Mouse (Mus musculus): ENCODE measurements at regions not wholly inside any gene's neighbourhood (a gene's known extent, or its start where the extent isn't known, plus 50 kb on each side); places are given as distances from the start of the nearest gene placed in this dataset.

- 55% methylated on average over 7 of the region's 7 CpGs for WGBS
- no peaks in the 10 kb centered on the region for H3K36me3 ChIP-seq
- H3K4me1 ChIP-seq (replicated peaks): peaks cover 6% of the 10 kb centered on the region; the same call in 1 of the 2 replicates
- H3K4me3 ChIP-seq: no peak overlapping the region
- ATAC-seq (ENCODE audit: low FRiP score, low read depth): peak; percentile 54
- no peak overlapping the region for H3K27ac ChIP-seq (replicated peaks)
- no peaks in the 10 kb centered on the region for H3K9me3 ChIP-seq
- 0 out of 2 replicates have a peak overlapping the region, but pooled peaks have one; percentile 3 for H3K4me2 ChIP-seq
- H3K9ac ChIP-seq: no peak overlapping the region
- no peaks in the 10 kb centered on the region for H3K27me3 ChIP-seq
These were observed 52.3 kb downstream of the Tnp1 start for GRCm38 (mm10) chr1:72963449-72963848.

GRCm38 (mm10) chr1:72960241-72960653, 55.5 kb downstream of the Tnp1 start:
- Histone ChIP-seq H3K4me3 (no peak overlapping the region), H3K36me3 (no peaks in the 10 kb centered on the region), H3K27me3 (no peaks in the 10 kb centered on the region), H3K4me2 (no peak overlapping the region), H3K27ac (replicated peaks) (no peak overlapping the region), H3K4me1 (replicated peaks) (peaks cover 6% of the 10 kb centered on the region; the same call in 1 of the 2 replicates), H3K9me3 (no peaks in the 10 kb centered on the region), H3K9ac (no peak overlapping the region)
- WGBS: 16% methylated on average over 4 of the region's 4 CpGs
- ATAC-seq (ENCODE audit: low FRiP score, low read depth): no peak

GRCm38 (mm10) chr1:72955387-72955786, 60.3 kb downstream of the Tnp1 start:
- no peak overlapping the region for H3K27ac ChIP-seq (replicated peaks)
- no peak overlapping the region for H3K4me2 ChIP-seq
- WGBS: 84% methylated on average over 2 of the region's 2 CpGs
- H3K36me3 ChIP-seq: no peaks in the 10 kb centered on the region
- no peak for ATAC-seq (ENCODE audit: low FRiP score, low read depth)
- no peaks in the 10 kb centered on the region for H3K4me1 ChIP-seq (replicated peaks)
- H3K4me3 ChIP-seq: no peak overlapping the region
- no peaks in the 10 kb centered on the region for H3K27me3 ChIP-seq
- H3K9me3 ChIP-seq: no peaks in the 10 kb centered on the region
- H3K9ac ChIP-seq: no peak overlapping the region

- Histone ChIP-seq H3K27me3 (no peaks in the 10 kb centered on the region), H3K9ac (no peak overlapping the region), H3K9me3 (no peaks in the 10 kb centered on the region), H3K4me1 (replicated peaks) (no peaks in the 10 kb centered on the region), H3K27ac (replicated peaks) (no peak overlapping the region), H3K4me2 (no peak overlapping the region), H3K4me3 (no peak overlapping the region), H3K36me3 (no peaks in the 10 kb centered on the region)
- WGBS: 56% methylated on average over 6 of the region's 6 CpGs
- ATAC-seq (ENCODE audit: low FRiP score, low read depth): no peak
These were observed 62.8 kb downstream of the Tnp1 start for GRCm38 (mm10) chr1:72952896-72953295.

GRCm38 (mm10) chr1:72951802-72952201, 63.9 kb downstream of the Tnp1 start:
- Histone ChIP-seq H3K4me3 (no peak overlapping the region), H3K36me3 (no peaks in the 10 kb centered on the region), H3K9ac (no peak overlapping the region), H3K27me3 (no peaks in the 10 kb centered on the region), H3K9me3 (no peaks in the 10 kb centered on the region), H3K4me2 (no peak overlapping the region), H3K4me1 (replicated peaks) (no peaks in the 10 kb centered on the region), H3K27ac (replicated peaks) (no peak overlapping the region)
- WGBS: 56% methylated on average over 7 of the region's 7 CpGs
- no peak for ATAC-seq (ENCODE audit: low FRiP score, low read depth)

- no peak overlapping the region for H3K4me3 ChIP-seq
- no peak overlapping the region for H3K4me2 ChIP-seq
- H3K9me3 ChIP-seq: no peaks in the 10 kb centered on the region
- 92% methylated on average over 7 of the region's 7 CpGs for WGBS
- H3K4me1 ChIP-seq (replicated peaks): peaks cover under 1% of the 10 kb centered on the region; the same call in 1 of the 2 replicates
- H3K27ac ChIP-seq (replicated peaks): no peak overlapping the region
- no peak overlapping the region for H3K9ac ChIP-seq
- no peak for ATAC-seq (ENCODE audit: low FRiP score, low read depth)
- H3K36me3 ChIP-seq: no peaks in the 10 kb centered on the region
- H3K27me3 ChIP-seq: no peaks in the 10 kb centered on the region
These were observed 64.3 kb downstream of the Tnp1 start for GRCm38 (mm10) chr1:72951365-72951764.

- H3K27ac ChIP-seq (replicated peaks): no peak overlapping the region
- no peaks in the 10 kb centered on the region for H3K36me3 ChIP-seq
- peaks cover 13% of the 10 kb centered on the region for H3K4me1 ChIP-seq (replicated peaks)
- no peak overlapping the region for H3K4me3 ChIP-seq
- H3K9ac ChIP-seq: no peak overlapping the region
- H3K9me3 ChIP-seq: no peaks in the 10 kb centered on the region
- WGBS: 28% methylated on average over 4 of the region's 4 CpGs
- ATAC-seq (ENCODE audit: low FRiP score, low read depth): no peak
- no peaks in the 10 kb centered on the region for H3K27me3 ChIP-seq
- H3K4me2 ChIP-seq: no peak overlapping the region
These were observed 69.5 kb downstream of the Tnp1 start for GRCm38 (mm10) chr1:72946235-72946634.

- ATAC-seq (ENCODE audit: low FRiP score, low read depth): 0 out of 2 replicates have a peak, but pooled peaks have one; percentile 19
- Histone ChIP-seq H3K4me3 (no peak overlapping the region; the same call in 1 of the 2 replicates), H3K27ac (replicated peaks) (no peak overlapping the region), H3K4me2 (peak overlapping the region; percentile 47), H3K4me1 (replicated peaks) (peaks cover 13% of the 10 kb centered on the region), H3K36me3 (no peaks in the 10 kb centered on the region), H3K9ac (no peak overlapping the region), H3K9me3 (no peaks in the 10 kb centered on the region), H3K27me3 (no peaks in the 10 kb centered on the region)
- 15% methylated on average over 9 of the region's 9 CpGs for WGBS
These were observed 70.0 kb downstream of the Tnp1 start for GRCm38 (mm10) chr1:72945750-72946102.

- peak; percentile 34; the same call in 1 of the 2 replicates for ATAC-seq (ENCODE audit: low FRiP score, low read depth)
These were observed 70.4 kb upstream of the Igfbp5 start for GRCm38 (mm10) chr1:72944805-72945749.

GRCm38 (mm10) chr1:72944221-72944620, 69.5 kb upstream of the Igfbp5 start:
- no peak overlapping the region for H3K9ac ChIP-seq
- peaks cover 13% of the 10 kb centered on the region for H3K4me1 ChIP-seq (replicated peaks)
- H3K9me3 ChIP-seq: no peaks in the 10 kb centered on the region
- ATAC-seq (ENCODE audit: low FRiP score, low read depth): no peak
- H3K4me3 ChIP-seq: no peak overlapping the region
- WGBS: 31% methylated on average over 3 of the region's 3 CpGs
- no peak overlapping the region for H3K27ac ChIP-seq (replicated peaks)
- no peak overlapping the region for H3K4me2 ChIP-seq
- no peaks in the 10 kb centered on the region for H3K27me3 ChIP-seq
- no peaks in the 10 kb centered on the region for H3K36me3 ChIP-seq

More at GRCm38 (mm10) chr1:72944805-72945749, 70.4 kb upstream of the Igfbp5 start:
- H3K4me2 ChIP-seq: peak overlapping the region; percentile 47
- H3K4me3 ChIP-seq: no peak overlapping the region; the same call in 1 of the 2 replicates
- H3K9ac ChIP-seq: no peak overlapping the region
- no peaks in the 10 kb centered on the region for H3K27me3 ChIP-seq
- 9% methylated on average over 21 of the region's 21 CpGs for WGBS
- no peaks in the 10 kb centered on the region for H3K9me3 ChIP-seq
- peaks cover 13% of the 10 kb centered on the region for H3K4me1 ChIP-seq (replicated peaks)
- H3K36me3 ChIP-seq: no peaks in the 10 kb centered on the region
- H3K27ac ChIP-seq (replicated peaks): no peak overlapping the region

- Histone ChIP-seq H3K4me1 (replicated peaks) (peaks cover 13% of the 10 kb centered on the region), H3K4me3 (no peak overlapping the region), H3K9me3 (no peaks in the 10 kb centered on the region), H3K9ac (no peak overlapping the region), H3K36me3 (no peaks in the 10 kb centered on the region), H3K4me2 (no peak overlapping the region), H3K27ac (replicated peaks) (no peak overlapping the region), H3K27me3 (no peaks in the 10 kb centered on the region)
- 91% methylated on average over 1 of the region's 1 CpGs for WGBS
- no peak for ATAC-seq (ENCODE audit: low FRiP score, low read depth)
These were observed 68.4 kb upstream of the Igfbp5 start for GRCm38 (mm10) chr1:72943082-72943481.

- 80% methylated on average over 9 of the region's 9 CpGs for WGBS
- Histone ChIP-seq H3K9ac (no peak overlapping the region), H3K4me1 (replicated peaks) (peaks cover 13% of the 10 kb centered on the region), H3K27ac (replicated peaks) (no peak overlapping the region), H3K9me3 (no peaks in the 10 kb centered on the region), H3K36me3 (no peaks in the 10 kb centered on the region), H3K27me3 (no peaks in the 10 kb centered on the region), H3K4me3 (no peak overlapping the region), H3K4me2 (no peak overlapping the region)
- no peak for ATAC-seq (ENCODE audit: low FRiP score, low read depth)
These were observed 67.7 kb upstream of the Igfbp5 start for GRCm38 (mm10) chr1:72942351-72942750.

All from hindbrain, embryonic 15.5 days (tissue).